Mouse (Mus musculus) C2C12 (cell line): ENCODE measurements around the gene Zfp493.

Experiments used
- CEBPB ChIP-seq: IDR thresholded peaks from one replicate; pipeline ENCODE4 v1.6.1; 2011; ENCODE audit warnings: low read depth, mild to moderate bottlenecking, control low read depth, moderate library complexity
- CTCF ChIP-seq: IDR thresholded peaks from one replicate; pipeline ENCODE4 v1.5.1; 2011; ENCODE audit not compliant: control insufficient read depth, insufficient read depth, insufficient read length
- MAX ChIP-seq: IDR thresholded peaks from one replicate; pipeline ENCODE4 v1.6.1; 2011; ENCODE audit warnings: mild to moderate bottlenecking, control low read depth
- MYOD1 ChIP-seq: IDR thresholded peaks from one replicate; pipeline ENCODE4 v1.6.1; 2011; ENCODE audit warnings: low read depth; ENCODE audit not compliant: control insufficient read depth, insufficient read length
- MYOG ChIP-seq: IDR thresholded peaks from one replicate; pipeline ENCODE4 v1.6.1; 2011; ENCODE audit not compliant: control insufficient read depth, insufficient read length; ENCODE audit errors: extremely low read depth
- USF1 ChIP-seq: IDR thresholded peaks from one replicate; pipeline ENCODE4 v1.6.1; 2011; ENCODE audit warnings: low read depth, mild to moderate bottlenecking, control low read depth, moderate library complexity

- TF ChIP-seq CTCF (no peak), MAX (no peak), USF1 (no peak), CEBPB (no peak), MYOG (no peak), MYOD1 (no peak)
Observed at GRCm38 (mm10) chr13:67812961-67813709, 33.6 kb downstream of the Zfp493 start.
